Mouse (Mus musculus) E14TG2a.4 (cell line): ENCODE measurements around the gene Lemd1.

Source experiments
- CTCF ChIP-seq: conservative IDR thresholded peaks from 2 replicates; pipeline ENCODE4 v1.5.1; 2014; ENCODE audit warnings: low read length
- NANOG ChIP-seq: IDR thresholded peaks from 2 replicates; pipeline ENCODE4 v1.6.1; 2014; ENCODE audit warnings: borderline replicate concordance, low read length, mixed read lengths

- TF ChIP-seq CTCF: no peak
- no peak for TF ChIP-seq NANOG
These were observed 32.5 kb upstream of the Lemd1 start for GRCm38 (mm10) chr1:132158741-132159140.
